Mouse (Mus musculus): ENCODE results near the gene Ccdc22. TPM values are rescaled to one million over a fixed set of nuclear protein-coding genes. Genes with fewer than 3 reads are reported as not detected.

Gene Ccdc22
- total RNA-seq, 2 experiments from 2014 or later = 24.8 to 26.3 TPM

DNA sequence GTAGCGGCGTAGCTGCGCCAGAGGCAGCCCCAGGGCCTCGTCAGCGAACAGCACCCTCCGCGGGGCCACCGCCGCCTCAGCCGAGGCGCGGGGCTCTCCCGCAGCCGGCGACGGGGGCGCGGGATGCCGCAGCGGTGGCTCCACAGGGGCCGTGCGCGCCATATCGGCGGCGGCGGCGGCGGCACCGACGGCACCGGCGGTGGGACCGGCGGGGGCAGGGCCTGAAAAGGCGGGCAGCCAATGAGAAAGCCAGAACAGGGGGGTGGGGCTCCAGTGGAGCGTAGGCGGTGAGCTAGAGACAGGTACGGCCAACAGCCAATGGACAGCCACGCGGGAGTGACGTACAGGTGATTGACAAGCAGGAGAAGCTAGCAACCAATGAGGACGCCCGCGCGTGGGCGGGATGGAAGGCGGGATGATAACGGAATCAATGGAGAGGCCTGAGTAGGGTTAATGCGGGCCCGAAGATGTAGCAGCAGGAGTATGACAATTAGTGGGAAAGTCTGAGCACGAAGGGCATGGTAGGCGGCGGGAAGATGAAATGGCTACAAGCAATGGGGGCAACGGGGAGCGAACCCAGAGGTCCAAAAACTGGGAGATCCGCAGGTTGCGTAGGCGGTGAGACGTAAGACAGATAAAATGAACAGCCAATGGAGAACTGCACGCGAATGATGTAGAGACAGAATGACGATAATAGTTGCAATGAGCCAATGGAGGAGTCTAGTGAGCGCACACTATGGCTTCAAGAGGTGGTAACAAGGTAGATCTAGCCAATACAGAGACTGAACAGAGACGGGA, 31.0 kb downstream of the Ccdc22 start, which contains the start of gene Ppp1r3f:
TSS of gene Ppp1r3f (minus strand) at position 197 of the 798 bp plus-strand sequence.
- DNase-seq = peak; percentile 95
- intact Hi-C loops (cut with DNase I) = loop anchor here (10.0 kb wide), 1 partner anchor 99 kb away; no protein-coding TSS in a partner anchor

DNA sequence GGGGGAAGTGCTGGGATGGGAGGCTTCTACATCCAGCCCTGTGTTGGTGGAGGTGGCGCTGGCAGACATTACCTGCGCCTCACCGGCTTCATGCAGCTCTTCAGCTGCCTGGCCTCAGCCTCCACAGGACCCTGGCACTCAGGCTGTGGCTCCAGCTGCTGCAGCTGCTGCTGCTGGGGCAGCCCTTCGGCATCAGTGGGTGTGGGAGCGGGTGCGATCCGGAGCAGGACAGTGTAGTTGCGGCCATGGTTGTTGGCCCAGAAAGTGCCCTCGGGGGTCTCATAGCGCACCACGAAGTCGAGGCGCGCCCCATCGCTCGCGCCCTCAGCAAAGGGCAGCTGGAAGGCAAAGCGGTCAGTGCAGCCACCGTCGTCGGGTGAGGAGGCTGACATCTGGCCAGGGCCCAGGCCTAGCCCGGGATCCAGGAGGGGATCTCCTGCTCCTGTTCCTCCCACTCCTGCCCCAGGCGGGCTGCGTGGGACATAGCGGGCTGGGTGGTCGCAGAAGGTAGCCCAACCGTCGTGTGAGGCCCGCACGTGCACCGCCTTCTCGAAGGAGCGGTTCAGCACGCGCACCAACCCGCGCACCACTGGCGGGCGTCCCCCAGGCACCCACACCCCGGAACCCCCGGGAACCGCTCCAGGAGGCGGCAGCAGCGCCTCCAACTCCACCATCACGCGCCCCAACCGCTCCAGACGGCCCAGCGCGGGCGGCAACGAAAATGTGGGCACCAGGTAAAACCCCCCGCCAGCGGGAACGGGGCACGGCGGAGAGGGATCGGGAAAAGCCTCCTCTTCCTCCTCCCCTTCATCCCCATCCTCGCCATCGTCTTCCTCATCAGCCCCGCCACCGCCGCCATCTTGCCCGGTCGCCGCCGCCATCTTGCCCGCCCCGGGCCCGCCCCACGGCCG, 31.9 kb downstream of the Ccdc22 start, which contains the start of gene Foxp3:
TSS of gene Foxp3 (plus strand) at position 469 of the 911 bp plus-strand sequence.
- intact Hi-C loops (cut with DNase I) = loop anchor here (10.0 kb wide), 1 partner anchor 99 kb away; no protein-coding TSS in a partner anchor
- peak; percentile 50 for DNase-seq

DNA sequence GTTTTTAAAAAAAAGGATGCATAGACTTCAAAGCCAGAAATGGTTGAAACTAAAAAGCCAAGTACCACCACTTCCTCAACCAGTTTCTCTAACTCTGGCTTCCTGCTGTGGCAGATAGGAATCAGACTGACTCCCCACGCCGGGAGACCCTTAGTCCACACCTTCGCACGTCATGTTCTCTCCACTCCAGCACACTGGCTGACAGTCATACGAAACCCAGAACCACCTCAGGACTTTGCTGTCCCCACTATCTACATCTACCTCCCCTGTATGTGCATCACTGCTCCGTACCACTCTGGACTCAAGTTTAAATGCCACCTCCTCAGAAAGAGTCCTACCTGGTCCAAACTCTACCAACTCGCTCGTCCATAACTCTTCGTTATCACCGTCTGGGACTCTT, 32.9 kb downstream of the Ccdc22 start:
- intact Hi-C loops (cut with DNase I) = loop anchor here (10.0 kb wide), 1 partner anchor 98 kb away; no protein-coding TSS in a partner anchor
- no peak for DNase-seq

DNA sequence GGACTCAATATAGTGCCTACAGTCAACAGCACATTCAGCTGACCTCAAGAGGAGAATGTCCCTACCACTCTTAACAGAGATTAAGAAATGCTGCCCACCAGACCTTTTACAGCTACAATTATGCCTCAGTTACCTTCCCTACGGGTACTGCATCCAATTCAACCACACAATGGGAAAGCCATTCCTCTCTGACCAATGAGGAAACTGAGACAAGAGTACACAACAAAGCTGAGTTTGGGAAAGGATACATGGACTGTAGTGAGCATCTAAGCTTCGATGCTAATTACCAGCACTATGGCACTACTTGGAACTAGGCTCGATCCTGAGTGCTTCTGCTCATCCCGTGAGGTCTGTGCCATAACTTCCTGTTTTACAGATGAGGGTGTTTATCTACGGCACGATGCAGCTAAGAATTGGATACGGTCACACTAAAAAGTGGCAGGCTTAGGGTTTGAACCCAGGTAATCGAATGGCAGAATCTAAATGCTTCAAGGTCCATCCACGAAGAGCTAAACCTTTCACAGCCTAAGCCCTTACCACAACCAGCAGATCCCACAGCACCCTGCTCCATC, 33.7 kb downstream of the Ccdc22 start:
- intact Hi-C loops (cut with DNase I) = loop anchor here (10.0 kb wide), 1 partner anchor 97 kb away; no protein-coding TSS in a partner anchor
- DNase-seq = no peak

DNA sequence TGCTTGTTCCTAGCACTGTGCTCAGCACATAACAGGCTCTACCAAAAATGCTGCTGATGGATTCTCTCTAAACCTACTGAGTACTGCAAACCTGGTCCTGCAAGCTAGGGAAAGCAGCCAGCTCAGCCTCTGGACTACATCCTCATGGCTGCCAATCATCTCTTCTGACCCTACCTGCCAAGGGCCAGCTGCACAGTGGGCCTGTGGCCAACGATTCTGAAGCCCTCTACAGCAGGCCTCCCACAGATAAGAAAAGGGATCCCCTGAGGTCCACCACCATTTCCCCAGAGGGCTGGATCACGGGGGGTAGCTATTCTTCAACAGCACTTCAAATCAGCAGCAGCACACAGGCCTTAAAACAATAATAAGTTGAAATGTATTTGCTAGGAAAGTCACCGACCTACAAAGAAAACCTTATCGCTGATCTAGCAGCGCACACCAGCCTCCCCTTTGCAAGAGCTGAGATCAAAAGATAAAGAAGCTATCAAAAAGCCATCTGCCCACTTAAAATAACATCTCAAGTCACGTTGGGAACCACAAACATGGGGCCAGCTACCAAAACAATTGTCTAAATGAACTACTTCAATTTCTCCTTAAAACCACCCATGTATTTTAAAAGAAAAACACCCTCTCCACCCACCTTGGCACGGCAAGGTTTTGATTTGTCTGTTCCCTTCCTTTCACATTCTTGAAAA, 34.7 kb downstream of the Ccdc22 start:
- DNase-seq = peak; percentile 18
- intact Hi-C loops (cut with DNase I) = loop anchor here (10.0 kb wide), 1 partner anchor 96 kb away; no protein-coding TSS in a partner anchor

DNA sequence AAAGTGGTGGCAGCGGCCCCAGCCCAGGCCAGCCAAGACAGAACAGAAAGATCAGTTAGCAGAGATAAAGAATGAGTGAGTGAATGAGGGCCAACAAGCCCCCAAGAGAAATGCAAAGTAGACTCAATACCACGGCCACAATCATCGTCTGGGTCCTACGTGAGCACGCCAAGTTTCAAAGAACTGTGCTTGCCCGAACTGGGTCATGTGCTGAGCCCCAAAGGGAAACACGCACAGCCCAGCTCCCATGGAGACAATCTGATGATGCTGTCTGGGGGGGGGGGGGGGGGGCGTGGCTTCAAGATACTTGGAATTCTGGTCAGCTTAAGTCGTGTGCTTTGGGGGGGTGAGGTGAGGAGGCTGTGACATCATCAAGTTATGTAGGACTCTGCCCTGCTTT, 37.8 kb downstream of the Ccdc22 start:
- intact Hi-C loops (cut with DNase I) = no loop called here
- no peak for DNase-seq

DNA sequence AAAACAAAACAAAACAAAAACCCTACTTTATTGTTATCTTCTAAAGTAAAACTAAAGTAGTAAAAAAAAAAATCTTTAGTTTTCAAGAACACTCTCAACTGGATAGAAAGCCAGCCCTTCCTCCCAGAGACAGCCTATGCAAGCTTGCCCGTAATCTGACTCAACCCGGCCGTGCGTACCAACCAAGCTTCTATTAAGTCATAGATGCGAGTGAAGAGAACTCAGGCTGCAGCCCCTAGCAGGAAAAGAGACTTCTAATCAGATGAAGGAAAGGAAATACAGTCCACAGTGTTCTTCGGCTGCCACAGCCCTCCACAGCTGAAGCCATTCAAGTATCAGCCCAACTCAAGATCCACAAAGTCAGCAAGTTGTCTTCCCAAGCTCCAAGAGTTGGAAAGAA, 39.0 kb downstream of the Ccdc22 start:
- no peak for DNase-seq
- intact Hi-C loops (cut with DNase I) = no loop called here

DNA sequence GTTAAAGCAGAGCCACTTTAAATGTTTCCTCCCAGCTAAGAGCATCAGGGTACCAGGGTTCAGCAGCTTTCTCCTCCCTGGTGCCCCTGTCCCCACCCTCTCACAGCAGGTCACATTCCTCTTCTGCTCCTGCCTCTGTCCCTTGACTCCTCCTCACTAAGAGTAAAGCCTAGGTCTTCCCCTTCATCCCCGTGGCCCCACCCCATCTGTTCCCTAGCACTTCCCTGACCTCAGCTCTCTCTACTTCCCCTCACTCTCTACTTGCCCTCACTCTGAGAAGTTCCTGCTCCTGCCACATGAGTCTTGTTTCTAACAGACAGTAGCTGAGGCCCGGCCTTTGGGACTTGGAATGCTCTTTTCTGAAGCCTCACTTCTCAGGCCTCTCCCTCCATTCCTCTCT, 42.2 kb downstream of the Ccdc22 start:
- intact Hi-C loops (cut with DNase I) = no loop called here
- no peak for DNase-seq

DNA sequence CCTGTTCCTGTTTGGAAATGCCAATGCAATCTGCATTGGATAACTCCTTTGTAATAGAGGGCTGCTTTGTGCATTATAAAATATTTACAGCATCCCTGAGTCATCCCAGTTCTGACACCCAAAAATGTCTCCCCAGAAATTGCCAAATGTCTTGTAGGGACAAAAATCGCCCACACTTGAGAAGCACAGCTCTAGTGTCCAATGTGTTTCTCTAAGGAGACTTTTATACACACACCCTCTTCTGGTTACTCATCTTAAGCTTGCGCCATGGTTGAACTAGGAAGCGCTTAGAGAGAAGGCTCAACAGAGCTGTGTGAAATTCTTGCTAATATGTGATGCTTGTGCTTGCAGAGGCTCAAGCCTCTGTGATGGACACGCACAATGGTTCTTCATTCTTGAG, 51.8 kb downstream of the Ccdc22 start:
- intact Hi-C loops (cut with DNase I) = no loop called here
- DNase-seq = no peak

Other genes starting within 250 kb of the Ccdc22 start
- gene Usp27x, start 229.7 kb downstream of the Ccdc22 start, total RNA-seq (2021) = 10 to 100 TPM; 15.7 to 16.1 TPM
- gene Foxp3, start 31.9 kb downstream of the Ccdc22 start, total RNA-seq (2021) = under 1 TPM in 1 of 2 experiments, not detected in 1; 0.26 TPM
- gene Ppp1r3f, start 31.2 kb downstream of the Ccdc22 start, total RNA-seq (2021) = 10 to 100 TPM in 1 of 2 experiments, 1 to 10 TPM in 1; 9.2 to 10.0 TPM
- under 1 TPM in 1 of 2 experiments, not detected in 1; 0.22 TPM for gene Cacna1f, start 1.6 kb upstream of the Ccdc22 start, total RNA-seq (2021)
- 100 to 1,000 TPM; 573 to 717 TPM for gene Syp, start 33.0 kb upstream of the Ccdc22 start, total RNA-seq (2021)
- 1 to 10 TPM; 1.4 to 1.9 TPM for gene Prickle3, start 51.7 kb upstream of the Ccdc22 start, total RNA-seq (2021)
- 10 to 100 TPM; 19.3 to 26.5 TPM for gene Plp2, start 65.9 kb upstream of the Ccdc22 start, total RNA-seq (2021)
- under 1 TPM; 0.22 to 0.38 TPM for gene Magix, start 75.7 kb upstream of the Ccdc22 start, total RNA-seq (2021)
- 10 to 100 TPM; 39.0 to 42.0 TPM for gene Gpkow, start 91.6 kb upstream of the Ccdc22 start, total RNA-seq (2021)
- gene Wdr45, start 108.8 kb upstream of the Ccdc22 start, total RNA-seq (2021) = 10 to 100 TPM; 32.0 to 34.9 TPM
- under 1 TPM in 1 of 2 experiments, not detected in 1; 0.60 TPM for gene Gm45208, start 116.7 kb upstream of the Ccdc22 start, total RNA-seq (2021)
- 10 to 100 TPM; 70.0 to 84.0 TPM for gene Praf2, start 122.9 kb upstream of the Ccdc22 start, total RNA-seq (2021)
- gene Ccdc120, start 145.4 kb upstream of the Ccdc22 start, total RNA-seq (2021) = 10 to 100 TPM; 56.2 to 65.4 TPM
- 10 to 100 TPM; 24.0 to 29.0 TPM for gene Tfe3, start 157.0 kb upstream of the Ccdc22 start, total RNA-seq (2021)
- 10 to 100 TPM; 79.8 to 81.2 TPM for gene Gripap1, start 184.2 kb upstream of the Ccdc22 start, total RNA-seq (2021)
- gene Kcnd1, start 216.8 kb upstream of the Ccdc22 start, total RNA-seq (2021) = 10 to 100 TPM; 10.9 to 12.9 TPM
- 10 to 100 TPM; 63.8 to 69.8 TPM for gene Otud5, start 235.8 kb upstream of the Ccdc22 start, total RNA-seq (2021)

Measured in left cerebral cortex, postnatal 4 days (tissue).